Mouse (Mus musculus) MN1 (cell line): Measurements from ENCODE around the gene Atp23.
A peak's percentile ranks its signal among the peaks of the same experiment; 100 is the strongest.

Source experiments
- DNase-seq: peaks from one replicate; pipeline ENCODE4 v3.0.0-alpha.2; 2016; ENCODE audit warnings: low spot score

Atp23 gene

DNA sequence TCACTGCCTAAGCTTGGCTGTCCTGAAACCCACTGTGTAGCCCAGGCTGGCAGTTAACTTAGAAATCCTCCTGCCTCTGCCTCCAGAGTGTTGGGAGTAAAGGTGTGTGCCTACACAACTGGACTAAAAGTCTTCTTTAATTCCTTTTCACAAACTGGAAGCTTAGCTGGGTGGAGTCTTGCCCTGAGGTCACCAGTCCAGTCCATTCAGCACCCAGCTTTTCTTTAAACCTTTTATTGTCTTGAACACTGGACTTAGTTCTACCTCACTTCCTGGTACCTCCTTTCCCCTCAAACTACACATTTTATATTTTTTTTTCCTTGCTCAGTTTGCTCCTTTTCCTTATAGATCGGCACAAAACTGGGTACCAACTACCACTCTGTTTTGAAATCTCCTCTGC lies 10.3 kb upstream of the Atp23 start:
- DNase-seq = no peak

DNA sequence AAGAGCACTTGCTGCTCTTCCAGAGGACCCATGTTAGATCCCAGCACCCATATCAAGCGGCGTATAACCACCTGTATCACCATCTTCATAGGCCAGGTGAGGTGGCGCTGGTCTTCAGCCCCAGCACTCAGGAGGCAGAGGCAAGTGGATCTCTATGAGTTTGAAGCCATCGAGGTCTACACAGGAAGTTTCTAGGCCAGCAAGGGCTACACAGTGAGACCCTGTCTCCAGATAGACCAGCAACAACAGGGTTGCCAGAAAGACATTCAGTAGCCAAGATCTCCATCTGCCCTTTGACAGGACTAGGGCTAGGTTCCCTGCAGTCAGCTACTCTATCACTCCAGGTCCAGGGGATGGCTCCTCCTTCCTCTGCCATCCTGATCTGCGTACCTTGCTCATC lies 5.7 kb upstream of the Atp23 start:
- no peak for DNase-seq

DNA sequence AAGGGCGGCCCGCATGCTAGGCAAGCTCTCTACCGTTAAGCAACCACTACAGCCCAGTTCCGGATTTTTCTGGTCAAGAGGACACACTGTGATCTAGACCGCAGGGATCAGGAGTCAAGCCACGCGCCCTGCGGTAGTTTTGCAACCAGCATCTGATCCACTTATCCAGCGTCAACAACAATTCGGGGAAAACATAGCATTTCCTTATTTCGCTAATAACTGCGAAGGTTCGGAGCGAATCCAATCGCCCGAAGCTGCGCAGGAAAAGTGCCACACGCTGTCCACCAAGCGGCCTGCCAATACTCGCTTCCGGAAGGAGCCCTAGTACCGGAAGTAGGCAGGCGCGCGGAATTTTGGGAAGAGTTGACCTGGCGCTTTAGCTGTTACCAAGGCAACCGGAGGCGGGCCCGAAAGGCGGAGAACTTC lies 4.5 kb upstream of the Atp23 start:
- DNase-seq = peak; percentile 100

DNA sequence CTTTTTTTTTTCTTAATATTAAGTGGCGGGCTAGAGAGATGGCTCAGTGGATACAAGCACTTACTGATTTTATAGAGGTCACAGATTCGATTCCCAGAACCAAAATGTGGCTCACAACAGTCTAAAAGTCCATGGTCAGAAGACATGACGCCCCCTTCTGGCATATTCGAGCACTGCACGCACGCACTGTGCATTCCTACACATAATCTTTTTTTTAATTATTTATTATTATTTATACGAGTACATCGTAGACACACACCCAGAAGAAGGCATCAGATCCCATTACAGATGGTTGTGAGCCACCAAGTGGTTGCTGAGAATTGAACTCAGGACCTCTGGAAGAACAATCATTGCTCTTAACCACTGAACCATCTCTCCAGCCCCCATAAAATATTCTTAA lies 3.9 kb upstream of the Atp23 start:
- no peak for DNase-seq

DNA sequence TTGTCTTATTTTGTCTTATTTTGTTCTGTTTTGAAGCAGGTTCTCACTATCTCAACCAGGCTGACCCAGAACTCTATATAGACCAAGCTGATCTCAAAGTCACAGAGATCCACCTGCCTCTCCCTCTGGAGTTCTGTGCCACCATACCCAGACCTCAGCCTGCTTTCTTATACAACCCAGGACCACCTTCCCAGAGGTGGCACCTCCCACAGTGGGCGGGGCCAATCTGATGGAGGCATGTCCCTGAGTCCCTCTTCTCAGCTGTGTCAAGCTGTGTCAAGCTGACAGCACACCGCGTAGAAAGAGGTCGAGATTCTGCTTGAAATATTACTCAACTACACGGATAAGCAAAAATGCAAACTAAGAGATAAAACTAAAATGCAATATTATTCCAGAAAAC lies 3.1 kb upstream of the Atp23 start:
- DNase-seq = no peak

GRCm38 (mm10) chr10:126901488-126901843 lies 311 bp upstream of the Atp23 start:
- DNase-seq = no peak

DNA sequence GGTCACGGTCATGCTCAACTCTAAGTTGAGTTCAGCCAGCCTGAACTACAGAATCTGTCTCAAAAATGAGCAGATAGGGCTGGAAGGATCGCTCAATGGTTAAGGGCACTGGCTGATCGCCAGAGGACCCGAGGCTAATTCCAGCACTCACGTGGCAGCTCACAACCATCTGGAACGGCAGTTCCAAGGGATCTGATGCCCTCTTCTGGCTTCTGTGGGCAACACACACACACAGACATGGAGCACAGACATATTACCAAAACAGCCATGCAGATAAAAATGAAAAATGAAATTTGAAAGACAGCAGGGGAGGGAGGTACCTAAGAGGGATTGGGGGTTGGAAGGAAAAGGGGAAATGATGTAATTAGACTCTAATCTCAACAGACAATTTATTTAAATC lies 5.3 kb downstream of the Atp23 start:
- no peak for DNase-seq

DNA sequence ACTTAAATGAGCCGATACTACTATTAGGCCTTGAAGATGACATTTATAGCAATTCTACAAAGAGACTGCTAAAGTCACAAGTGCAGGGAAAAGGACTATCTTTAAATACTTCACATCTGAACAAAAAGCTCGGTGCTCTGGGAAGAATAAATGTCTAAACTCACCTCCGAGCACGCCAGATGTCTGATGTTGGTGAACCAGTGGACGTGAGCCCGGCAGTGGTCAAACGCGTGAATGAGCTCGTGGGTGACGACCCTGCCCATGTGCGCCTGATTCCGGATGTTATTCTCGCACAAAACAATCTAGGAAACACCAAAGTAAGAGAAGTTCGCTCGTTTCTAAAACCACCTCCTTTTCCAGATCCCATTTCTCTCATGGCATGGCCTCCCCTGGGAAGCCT lies 7.1 kb downstream of the Atp23 start:
- no peak for DNase-seq

GRCm38 (mm10) chr10:126893145-126893544 lies 8.0 kb downstream of the Atp23 start:
- DNase-seq = no peak

DNA sequence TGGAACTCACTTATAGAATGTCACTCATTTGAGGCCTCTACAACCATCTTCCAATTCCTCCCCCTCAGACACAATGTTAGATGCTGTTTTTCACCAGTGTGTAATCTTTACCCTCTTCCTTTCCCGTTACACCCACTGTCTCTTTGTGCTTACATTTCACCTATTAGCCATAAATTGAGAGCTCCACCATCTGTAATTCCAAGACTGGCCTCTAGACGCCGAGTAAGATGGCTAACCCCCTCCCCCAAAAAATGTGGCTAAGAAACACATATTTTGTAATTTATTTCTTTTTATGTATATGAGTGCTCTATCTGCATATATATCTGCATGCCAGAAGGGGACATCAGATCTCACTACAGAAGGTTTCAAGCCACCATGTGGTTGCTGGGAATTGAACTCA lies 27.4 kb downstream of the Atp23 start:
- no peak for DNase-seq

DNA sequence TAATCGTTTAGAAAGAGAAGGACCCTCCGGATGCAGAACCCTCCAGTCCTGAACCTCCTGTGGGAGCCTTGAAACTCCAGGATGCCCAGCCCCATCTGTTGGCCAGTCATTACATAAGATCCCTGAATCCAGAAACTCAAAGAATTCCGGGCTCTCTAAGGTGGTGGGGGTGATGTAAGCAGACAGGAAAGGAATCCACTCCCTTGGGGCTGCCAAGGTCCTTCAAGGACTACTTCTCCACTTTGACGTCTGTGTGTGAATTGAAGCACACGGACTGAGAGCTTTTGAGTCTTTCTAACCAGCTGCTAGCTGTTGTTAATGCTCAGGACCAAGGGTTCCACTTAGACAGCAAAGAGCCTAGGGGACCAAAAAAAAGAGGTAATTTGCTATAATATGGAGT lies 28.9 kb downstream of the Atp23 start:
- DNase-seq = no peak

GRCm38 (mm10) chr10:126869372-126870318 lies 31.5 kb downstream of the Atp23 start:
- peak; percentile 58 for DNase-seq

- DNase-seq = no peak
These were observed 35.9 kb downstream of the Atp23 start for GRCm38 (mm10) chr10:126865284-126865683.

DNA sequence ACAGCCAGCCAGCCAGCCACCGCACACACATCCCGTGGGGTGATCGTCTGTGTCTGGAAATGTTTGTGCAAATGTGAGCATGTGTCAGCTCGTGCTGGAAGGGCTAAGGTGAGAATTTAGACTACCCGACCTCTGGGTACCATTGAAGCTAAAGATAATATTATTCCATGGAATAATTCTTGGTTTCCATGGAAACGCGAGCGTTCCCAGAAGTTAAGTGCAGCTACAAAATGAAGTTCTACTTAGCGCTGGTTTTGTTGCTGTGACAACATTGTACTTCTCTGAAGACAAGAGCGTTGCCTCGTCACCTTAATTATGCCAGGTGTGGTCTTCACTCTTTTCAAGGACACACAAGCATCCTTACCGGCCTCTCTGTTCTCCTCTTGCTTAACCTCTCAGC lies 39.0 kb downstream of the Atp23 start:
- DNase-seq = no peak

DNA sequence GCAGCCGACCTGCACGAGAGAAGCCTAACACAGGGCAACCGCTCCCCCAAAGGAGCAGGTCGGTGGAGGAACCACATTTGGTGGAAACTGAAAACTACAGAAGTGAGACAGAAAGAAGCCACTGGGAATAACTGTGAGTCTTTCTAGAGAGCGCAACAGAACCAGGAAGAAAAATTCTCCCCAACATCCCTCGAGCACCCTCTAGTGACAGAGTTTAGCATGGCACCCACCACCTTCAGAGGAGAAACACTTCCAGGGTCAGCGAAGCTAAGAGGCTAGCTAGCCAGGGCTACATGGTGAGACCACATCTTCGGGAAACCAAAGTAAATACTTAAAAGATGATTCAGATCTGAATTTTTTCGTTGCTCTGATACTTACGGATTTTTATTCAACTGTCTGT lies 47.9 kb downstream of the Atp23 start:
- no peak for DNase-seq

- DNase-seq = no peak
These were observed 55.7 kb downstream of the Atp23 start for GRCm38 (mm10) chr10:126845309-126845911.

GRCm38 (mm10) chr10:126844689-126845088 lies 56.5 kb downstream of the Atp23 start:
- DNase-seq = no peak

DNA sequence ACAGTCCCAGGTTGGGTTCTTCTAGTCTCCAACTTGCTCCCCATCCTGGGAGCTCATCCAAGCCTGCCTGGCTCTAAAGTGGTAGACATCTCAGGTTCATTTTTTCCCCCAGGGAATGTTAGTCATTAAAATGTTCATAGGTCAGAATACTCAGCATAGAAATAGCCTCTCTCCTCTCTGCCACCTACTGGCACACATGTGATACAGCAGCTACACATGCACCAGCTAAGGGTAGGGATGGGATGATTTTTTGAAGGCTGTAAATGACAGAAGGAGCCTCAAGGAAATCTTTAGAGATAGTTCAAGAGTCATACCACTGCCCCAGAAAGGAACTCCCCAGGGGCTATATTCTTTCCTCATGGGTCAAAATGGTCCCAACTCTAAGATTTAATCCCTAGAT lies 60.9 kb downstream of the Atp23 start:
- no peak for DNase-seq

DNA sequence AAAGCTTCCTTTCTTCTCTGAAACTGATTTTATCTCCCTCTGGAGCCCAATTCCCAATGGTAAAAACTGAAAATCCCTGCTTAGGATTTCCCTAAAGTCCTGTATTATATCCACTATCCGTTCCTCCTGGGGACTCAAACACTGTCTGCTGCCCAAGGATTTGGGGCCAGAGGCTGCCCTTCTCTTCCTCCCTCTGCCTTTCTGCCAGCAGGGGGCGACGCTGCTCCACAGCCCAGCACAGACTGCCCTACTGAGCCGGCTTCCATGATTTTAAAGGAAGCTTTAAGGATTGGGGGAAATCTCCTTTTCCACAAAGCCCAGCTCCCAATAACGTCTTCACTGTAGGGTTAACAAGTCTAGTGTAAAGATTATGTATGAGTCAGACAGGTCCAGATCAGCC lies 68.1 kb downstream of the Atp23 start:
- no peak for DNase-seq

GRCm38 (mm10) chr10:126831329-126831728 lies 69.8 kb downstream of the Atp23 start:
- DNase-seq = no peak

DNA sequence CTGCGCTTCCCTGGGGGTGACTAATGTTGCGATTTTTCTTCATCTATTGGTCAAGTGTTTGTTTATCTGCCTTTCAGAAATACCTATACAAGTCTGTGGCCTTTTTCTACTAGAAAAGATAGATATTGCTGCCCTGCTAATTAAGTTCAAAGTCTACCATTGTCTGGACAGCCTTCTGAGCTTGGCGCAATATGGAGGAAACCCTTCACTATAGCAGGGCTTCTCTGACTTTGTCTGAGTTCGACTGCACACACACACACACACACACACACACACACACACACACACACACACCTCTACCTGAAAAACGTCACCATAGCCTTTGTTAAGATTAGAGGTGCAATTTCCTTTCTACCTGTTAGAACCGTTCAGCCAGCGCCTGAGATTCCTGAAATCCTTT lies 72.5 kb downstream of the Atp23 start:
- DNase-seq = no peak

DNA sequence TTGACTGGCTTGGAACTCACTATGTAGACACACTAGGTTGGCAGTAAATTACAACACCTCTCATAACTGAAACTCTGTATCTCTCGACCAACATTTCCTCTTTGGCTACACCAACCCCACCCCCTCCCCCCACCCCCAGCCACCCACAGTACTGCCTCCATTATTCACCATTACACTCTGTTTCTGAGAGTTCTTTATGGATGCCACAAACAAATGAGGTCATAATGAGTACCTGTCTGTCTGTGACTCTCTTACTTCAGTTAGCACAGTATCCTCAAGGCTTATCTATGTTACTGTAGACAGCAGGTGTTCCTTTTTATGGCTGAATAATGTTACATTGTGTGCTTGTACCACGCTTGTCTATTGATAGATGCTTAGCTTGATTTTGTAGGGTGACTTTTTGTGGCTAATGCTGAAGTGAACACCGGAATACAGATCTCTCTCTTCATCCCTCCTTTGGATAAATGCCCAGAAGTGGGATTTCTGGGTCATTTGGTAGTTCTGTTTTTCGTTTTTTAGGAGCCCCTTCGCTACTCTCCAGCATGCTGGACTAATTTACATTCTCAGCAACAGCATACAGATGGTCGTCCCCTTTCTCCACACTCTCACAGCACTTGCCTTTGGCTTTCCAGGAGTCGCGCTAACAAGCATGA lies 73.1 kb downstream of the Atp23 start:
- DNase-seq = no peak

- no peak for DNase-seq
These were observed 74.2 kb downstream of the Atp23 start for GRCm38 (mm10) chr10:126826982-126827381.
